Mouse (Mus musculus): ENCODE measurements around the gene Gm28374. TPM values are rescaled to one million over a fixed set of nuclear protein-coding genes. Genes with fewer than 3 reads are reported as not detected.

Gm28374 gene
- polyA plus RNA-seq, 1 experiment: not detected

GRCm38 (mm10) chr19:6102169-6102853 is 20.3 kb upstream of the Gm28374 start:
- WGBS: 60% methylated on average over 6 of the region's 6 CpGs
- no peak overlapping the region for H3K4me3 ChIP-seq (replicated peaks; ENCODE audit: control insufficient read depth, low read depth, low read length)
- peak overlapping the region; percentile 69 for H3K27ac ChIP-seq (ENCODE audit: control insufficient read depth, insufficient read depth, low read depth, low read length, poor library complexity)
- peaks cover 3% of the 10 kb centered on the region for H3K4me1 ChIP-seq (ENCODE audit: control insufficient read depth, insufficient read depth, low read length)
- TF ChIP-seq CTCF (IDR thresholded peaks at IDR 0.05; ENCODE audit: control insufficient read depth, insufficient read depth, low read length): no peak
- TF ChIP-seq POLR2A (IDR thresholded peaks at IDR 0.05; ENCODE audit: borderline replicate concordance, control insufficient read depth, low read depth, low read length): no peak

GRCm38 (mm10) chr19:6101186-6101585 is 19.1 kb upstream of the Gm28374 start:
- peaks cover 3% of the 10 kb centered on the region for H3K4me1 ChIP-seq (ENCODE audit: control insufficient read depth, insufficient read depth, low read length)
- no peak overlapping the region for H3K4me3 ChIP-seq (replicated peaks; ENCODE audit: control insufficient read depth, low read depth, low read length)
- H3K27ac ChIP-seq (ENCODE audit: control insufficient read depth, insufficient read depth, low read depth, low read length, poor library complexity): no peak overlapping the region
- no peak for TF ChIP-seq CTCF (IDR thresholded peaks at IDR 0.05; ENCODE audit: control insufficient read depth, insufficient read depth, low read length)
- no peak for TF ChIP-seq POLR2A (IDR thresholded peaks at IDR 0.05; ENCODE audit: borderline replicate concordance, control insufficient read depth, low read depth, low read length)
- 84% methylated on average over 6 of the region's 6 CpGs for WGBS

GRCm38 (mm10) chr19:6097847-6098246 is 15.8 kb upstream of the Gm28374 start:
- 51% methylated on average over 3 of the region's 3 CpGs for WGBS
- H3K4me1 ChIP-seq (ENCODE audit: control insufficient read depth, insufficient read depth, low read length): peaks cover 2% of the 10 kb centered on the region
- TF ChIP-seq CTCF (IDR thresholded peaks at IDR 0.05; ENCODE audit: control insufficient read depth, insufficient read depth, low read length) (no peak), POLR2A (IDR thresholded peaks at IDR 0.05; ENCODE audit: borderline replicate concordance, control insufficient read depth, low read depth, low read length) (no peak)
- H3K27ac ChIP-seq (ENCODE audit: control insufficient read depth, insufficient read depth, low read depth, low read length, poor library complexity): no peak overlapping the region
- no peak overlapping the region for H3K4me3 ChIP-seq (replicated peaks; ENCODE audit: control insufficient read depth, low read depth, low read length)

GRCm38 (mm10) chr19:6094119-6094518 is 12.1 kb upstream of the Gm28374 start, which contains the start of gene AC131692.1:
Gene AC131692.1, plus strand, starts transcription at chr19:6094419.
- TF ChIP-seq POLR2A (IDR thresholded peaks at IDR 0.05; ENCODE audit: borderline replicate concordance, control insufficient read depth, low read depth, low read length) (no peak), CTCF (IDR thresholded peaks at IDR 0.05; ENCODE audit: control insufficient read depth, insufficient read depth, low read length) (no peak)
- Histone ChIP-seq H3K27ac (ENCODE audit: control insufficient read depth, insufficient read depth, low read depth, low read length, poor library complexity) (no peak within 1 kb of the TSS), H3K4me3 (replicated peaks; ENCODE audit: control insufficient read depth, low read depth, low read length) (no peak within 1 kb of the TSS), H3K4me1 (ENCODE audit: control insufficient read depth, insufficient read depth, low read length) (no peaks in the 10 kb centered on the region)
- WGBS: 88% methylated on average over 7 of the region's 7 CpGs

GRCm38 (mm10) chr19:6088841-6089240 is 6.8 kb upstream of the Gm28374 start:
- no peak overlapping the region for H3K4me3 ChIP-seq (replicated peaks; ENCODE audit: control insufficient read depth, low read depth, low read length)
- no peaks in the 10 kb centered on the region; the same call in 1 of the 2 replicates for H3K4me1 ChIP-seq (ENCODE audit: control insufficient read depth, insufficient read depth, low read length)
- WGBS: 95% methylated on average over 13 of the region's 13 CpGs
- no peak overlapping the region for H3K27ac ChIP-seq (ENCODE audit: control insufficient read depth, insufficient read depth, low read depth, low read length, poor library complexity)
- TF ChIP-seq CTCF (IDR thresholded peaks at IDR 0.05; ENCODE audit: control insufficient read depth, insufficient read depth, low read length): no peak
- TF ChIP-seq POLR2A (IDR thresholded peaks at IDR 0.05; ENCODE audit: borderline replicate concordance, control insufficient read depth, low read depth, low read length): no peak

- Histone ChIP-seq H3K4me3 (replicated peaks; ENCODE audit: control insufficient read depth, low read depth, low read length) (peak overlapping the region; percentile 71), H3K4me1 (ENCODE audit: control insufficient read depth, insufficient read depth, low read length) (no peaks in the 10 kb centered on the region; the same call in 1 of the 2 replicates), H3K27ac (ENCODE audit: control insufficient read depth, insufficient read depth, low read depth, low read length, poor library complexity) (peak overlapping the region; percentile 61)
- no peak for TF ChIP-seq POLR2A (IDR thresholded peaks at IDR 0.05; ENCODE audit: borderline replicate concordance, control insufficient read depth, low read depth, low read length)
- no peak for TF ChIP-seq CTCF (IDR thresholded peaks at IDR 0.05; ENCODE audit: control insufficient read depth, insufficient read depth, low read length)
- under 1% methylated on average over 17 of the region's 17 CpGs for WGBS
These were observed 3.4 kb upstream of the Gm28374 start for GRCm38 (mm10) chr19:6085417-6085879.

- H3K4me1 ChIP-seq (ENCODE audit: control insufficient read depth, insufficient read depth, low read length): no peaks in the 10 kb centered on the region; the same call in 1 of the 2 replicates
- peak within 1 kb of the TSS; percentile 61 for H3K27ac ChIP-seq (ENCODE audit: control insufficient read depth, insufficient read depth, low read depth, low read length, poor library complexity)
- H3K4me3 ChIP-seq (replicated peaks; ENCODE audit: control insufficient read depth, low read depth, low read length): peak within 1 kb of the TSS; percentile 71
- under 1% methylated on average over 58 of the region's 58 CpGs for WGBS
- TF ChIP-seq CTCF (IDR thresholded peaks at IDR 0.05; ENCODE audit: control insufficient read depth, insufficient read depth, low read length): no peak; the same call in 1 of the 2 replicates
- peak; percentile 82 for TF ChIP-seq POLR2A (IDR thresholded peaks at IDR 0.05; ENCODE audit: borderline replicate concordance, control insufficient read depth, low read depth, low read length)
These were observed 2.6 kb upstream of the Gm28374 start, which contains the start of the genes Zfpl1 and Cdca5 for GRCm38 (mm10) chr19:6084478-6085248. Gene Zfpl1, minus strand, starts transcription at chr19:6084956. Gene Cdca5, plus strand, starts transcription at chr19:6084983.

GRCm38 (mm10) chr19:6079983-6080480 is 2.0 kb downstream of the Gm28374 start, which contains the start of gene Tmem262:
Gene Tmem262, plus strand, starts transcription at chr19:6080033.
- H3K4me1 ChIP-seq (ENCODE audit: control insufficient read depth, insufficient read depth, low read length): peaks cover 4% of the 10 kb centered on the region
- WGBS: 87% methylated on average over 12 of the region's 12 CpGs
- H3K4me3 ChIP-seq (replicated peaks; ENCODE audit: control insufficient read depth, low read depth, low read length): no peak within 1 kb of the TSS
- no peak within 1 kb of the TSS for H3K27ac ChIP-seq (ENCODE audit: control insufficient read depth, insufficient read depth, low read depth, low read length, poor library complexity)
- no peak for TF ChIP-seq CTCF (IDR thresholded peaks at IDR 0.05; ENCODE audit: control insufficient read depth, insufficient read depth, low read length)
- TF ChIP-seq POLR2A (IDR thresholded peaks at IDR 0.05; ENCODE audit: borderline replicate concordance, control insufficient read depth, low read depth, low read length): no peak
